Mouse (Mus musculus) myocyte (in vitro differentiated cells): ENCODE measurements around the gene Polr2f. TPM values are rescaled to one million over a fixed set of nuclear protein-coding genes. Genes with fewer than 3 reads are reported as not detected.
A peak's percentile ranks its signal among the peaks of the same experiment; 100 is the strongest.

Experiments used
- H3K27me3 ChIP-seq: one replicate; pipeline ENCODE4 v1.6.1; 2011; ENCODE audit not compliant: control insufficient read depth, insufficient read depth, insufficient read length
- H3K36me3 ChIP-seq: one replicate; pipeline ENCODE4 v1.6.1; 2011; ENCODE audit not compliant: control insufficient read depth, insufficient read depth
- H3K4me2 ChIP-seq: one replicate; pipeline ENCODE4 v1.6.1; 2011; ENCODE audit warnings: low read depth, control low read depth
- H3K4me3 ChIP-seq: one replicate; pipeline ENCODE4 v1.5.1; 2011; ENCODE audit warnings: mild to moderate bottlenecking, control low read depth, moderate library complexity
- H3K79me2 ChIP-seq: one replicate; pipeline ENCODE4 v1.6.1; 2011; ENCODE audit not compliant: control insufficient read depth, insufficient read depth
- H3ac ChIP-seq: one replicate; pipeline ENCODE4 v1.6.1; 2011; ENCODE audit not compliant: control insufficient read depth, insufficient read length
- CEBPB ChIP-seq: IDR thresholded peaks from 2 replicates; pipeline ENCODE4 v1.6.1; 2011; ENCODE audit warnings: mild to moderate bottlenecking, moderate library complexity; ENCODE audit not compliant: poor library complexity, insufficient read depth, severe bottlenecking
- E2F4 ChIP-seq: IDR thresholded peaks from one replicate; pipeline ENCODE4 v1.6.1; 2011; ENCODE audit warnings: mild to moderate bottlenecking, control low read depth, moderate library complexity; ENCODE audit not compliant: insufficient read depth
- MAX ChIP-seq: IDR thresholded peaks from one replicate; pipeline ENCODE4 v1.6.1; 2011; ENCODE audit warnings: low read depth, mild to moderate bottlenecking, control low read depth
- MYOD1 ChIP-seq, 3 experiments: IDR thresholded peaks; one replicate each; pipeline ENCODE4 v1.6.1; 2011; ENCODE audit warnings: control low read depth in 2 of 3, low read depth in 2 of 3, mild to moderate bottlenecking in 2 of 3, moderate library complexity in 1 of 3; ENCODE audit not compliant: insufficient read length in 2 of 3, control insufficient read depth in 1 of 3
- MYOG ChIP-seq, 3 experiments: IDR thresholded peaks; one replicate each; pipeline ENCODE4 v1.6.1; 2011; ENCODE audit warnings: control low read depth in 2 of 3, low read depth in 2 of 3, mild to moderate bottlenecking in 2 of 3; ENCODE audit not compliant: insufficient read length in 2 of 3, control insufficient read depth in 1 of 3, insufficient read depth in 1 of 3
- POLR2A ChIP-seq: IDR thresholded peaks from one replicate; pipeline ENCODE4 v1.6.1; 2011; ENCODE audit warnings: low read depth, mild to moderate bottlenecking, control low read depth, moderate library complexity; ENCODE audit not compliant: insufficient read length
- POLR2AphosphoS2 ChIP-seq: IDR thresholded peaks from one replicate; pipeline ENCODE4 v1.6.1; 2011; ENCODE audit warnings: low read depth, control low read depth; ENCODE audit not compliant: insufficient read length
- REST ChIP-seq: IDR thresholded peaks from one replicate; pipeline ENCODE4 v1.6.1; 2011; ENCODE audit warnings: mild to moderate bottlenecking, control low read depth, moderate library complexity; ENCODE audit not compliant: insufficient read depth, insufficient read length
- SRF ChIP-seq: IDR thresholded peaks from one replicate; pipeline ENCODE4 v1.6.1; 2011; ENCODE audit warnings: low read depth; ENCODE audit not compliant: control insufficient read depth, insufficient read length
- TCF12 ChIP-seq: IDR thresholded peaks from one replicate; pipeline ENCODE4 v1.6.1; 2011; ENCODE audit warnings: mild to moderate bottlenecking, control low read depth; ENCODE audit not compliant: poor library complexity, insufficient read depth, severe bottlenecking
- TCF3 ChIP-seq: IDR thresholded peaks from one replicate; pipeline ENCODE4 v1.6.1; 2011; ENCODE audit warnings: low read depth, control low read depth; ENCODE audit not compliant: insufficient read length
- USF1 ChIP-seq: IDR thresholded peaks from one replicate; pipeline ENCODE4 v1.6.1; 2011; ENCODE audit warnings: low read depth, mild to moderate bottlenecking, control low read depth, moderate library complexity
- polyA plus RNA-seq: library from polyadenylated mRNA; unstranded; fragments of >200 nt; fragmentation: generic; extraction: Trizol; gene quantifications from one replicate; pipeline ENCODE4 v1.2.1, GENCODE M21; 2012; ENCODE audit warnings: missing spikeins

Gene Polr2f
- polyA plus RNA-seq, 1 experiment, result 388 TPM

GRCm38 (mm10) chr15:79108421-79109320, 32.1 kb upstream of the Polr2f start, which contains the start of gene Micall1:
Gene Micall1, plus strand, starts transcription at chr15:79108898.
- TF ChIP-seq POLR2AphosphoS2 (peak; percentile 62), SRF (no peak), CEBPB (no peak), POLR2A (peak; percentile 68), REST (no peak), TCF3 (peak; percentile 9), MYOG (IDR thresholded peaks at IDR 0.05; ENCODE audit: control insufficient read depth in 1 of 3, insufficient read depth in 1 of 3, insufficient read length in 2 of 3, low read depth in 2 of 3) (no peak), MYOD1 (IDR thresholded peaks at IDR 0.05; ENCODE audit: control insufficient read depth in 1 of 3, insufficient read length in 2 of 3, low read depth in 2 of 3) (peak in 1 of 3 experiments; percentile 13), E2F4 (no peak), MAX (no peak), USF1 (no peak), TCF12 (no peak)
- no peaks in the 10 kb centered on the region for H3K27me3 ChIP-seq
- peak within 1 kb of the TSS; percentile 33 for H3ac ChIP-seq
- peak within 1 kb of the TSS; percentile 49 for H3K4me3 ChIP-seq
- H3K36me3 ChIP-seq, result no peaks in the 10 kb centered on the region
- peak within 1 kb of the TSS; percentile 98 for H3K4me2 ChIP-seq
- peaks cover 19% of the 10 kb centered on the region for H3K79me2 ChIP-seq

GRCm38 (mm10) chr15:79109321-79109934, 31.4 kb upstream of the Polr2f start:
- TF ChIP-seq POLR2A (no peak), MYOD1 (IDR thresholded peaks at IDR 0.05; ENCODE audit: control insufficient read depth in 1 of 3, insufficient read length in 2 of 3, low read depth in 2 of 3) (peak in 1 of 3 experiments; percentile 7)
- H3K27me3 ChIP-seq, result no peaks in the 10 kb centered on the region
- peak overlapping the region; percentile 49 for H3K4me3 ChIP-seq
- H3ac ChIP-seq, result peak overlapping the region; percentile 33
- H3K4me2 ChIP-seq, result peak overlapping the region; percentile 87
- H3K36me3 ChIP-seq, result peaks cover 2% of the 10 kb centered on the region
- H3K79me2 ChIP-seq, result peaks cover 19% of the 10 kb centered on the region

- TF ChIP-seq TCF3, result no peak
- TF ChIP-seq USF1, result no peak
- TF ChIP-seq MYOD1 (IDR thresholded peaks at IDR 0.05; ENCODE audit: control insufficient read depth in 1 of 3, insufficient read length in 2 of 3, low read depth in 2 of 3), result no peak
- no peak for TF ChIP-seq POLR2A
- no peak for TF ChIP-seq SRF
- TF ChIP-seq MYOG (IDR thresholded peaks at IDR 0.05; ENCODE audit: control insufficient read depth in 1 of 3, insufficient read depth in 1 of 3, insufficient read length in 2 of 3, low read depth in 2 of 3), result no peak
- no peak for TF ChIP-seq TCF12
- TF ChIP-seq REST, result no peak
- no peak for TF ChIP-seq CEBPB
- no peak for TF ChIP-seq POLR2AphosphoS2
- TF ChIP-seq E2F4, result no peak
- no peak for TF ChIP-seq MAX
- peak overlapping the region; percentile 49 for H3K4me3 ChIP-seq
- peaks cover 19% of the 10 kb centered on the region for H3K79me2 ChIP-seq
- H3K4me2 ChIP-seq, result peak overlapping the region; percentile 87
- peaks cover 6% of the 10 kb centered on the region for H3K36me3 ChIP-seq
- H3ac ChIP-seq, result peak overlapping the region; percentile 33
- no peaks in the 10 kb centered on the region for H3K27me3 ChIP-seq
Observed at GRCm38 (mm10) chr15:79110031-79110430, 30.8 kb upstream of the Polr2f start.

GRCm38 (mm10) chr15:79110528-79110927, 30.3 kb upstream of the Polr2f start:
- Histone ChIP-seq H3K4me2 (peak overlapping the region; percentile 87), H3ac (no peak overlapping the region), H3K79me2 (peaks cover 19% of the 10 kb centered on the region), H3K36me3 (peaks cover 11% of the 10 kb centered on the region), H3K27me3 (no peaks in the 10 kb centered on the region), H3K4me3 (peak overlapping the region; percentile 49)
- 0 out of 2 replicates have a peak, but pooled peaks have one; percentile 43 for TF ChIP-seq CEBPB
- TF ChIP-seq USF1, result no peak
- no peak for TF ChIP-seq MYOD1 (IDR thresholded peaks at IDR 0.05; ENCODE audit: control insufficient read depth in 1 of 3, insufficient read length in 2 of 3, low read depth in 2 of 3)
- no peak for TF ChIP-seq MAX

GRCm38 (mm10) chr15:79111774-79112173, 29.0 kb upstream of the Polr2f start:
- no peak overlapping the region for H3K4me2 ChIP-seq

More at GRCm38 (mm10) chr15:79111774-79112173, 29.0 kb upstream of the Polr2f start:
- Histone ChIP-seq H3ac (no peak overlapping the region), H3K36me3 (peaks cover 21% of the 10 kb centered on the region), H3K4me3 (no peak overlapping the region), H3K79me2 (peaks cover 19% of the 10 kb centered on the region), H3K27me3 (no peaks in the 10 kb centered on the region)
- no peak for TF ChIP-seq POLR2A
- TF ChIP-seq SRF, result no peak
- TF ChIP-seq POLR2AphosphoS2, result no peak
- TF ChIP-seq E2F4, result no peak
- TF ChIP-seq MYOD1 (IDR thresholded peaks at IDR 0.05; ENCODE audit: control insufficient read depth in 1 of 3, insufficient read length in 2 of 3, low read depth in 2 of 3), result no peak
